Mouse (Mus musculus) monocyte, adult 5-6 weeks (primary cell): Measurements from ENCODE around the gene Baiap2l1. TPM values are rescaled to one million over a fixed set of nuclear protein-coding genes. Genes with fewer than 3 reads are reported as not detected.
A peak's percentile ranks its signal among the peaks of the same experiment; 100 is the strongest.

ENCODE experiments used
- ATAC-seq: fragments of 153-309, 156-312 bp; replicated peaks from 2 replicates; pipeline ENCODE4 v1.8.0; 2017; ENCODE audit warnings: mild to moderate bottlenecking; ENCODE audit not compliant: low TSS enrichment, insufficient number of reproducible peaks, severe bottlenecking, poor library complexity, low FRiP score
- total RNA-seq: library from RNA; stranded (forward); fragments of 200-1000, 200-491, 200-594 nt; gene quantifications from 3 replicates; pipeline ENCODE4 v1.2.3, GENCODE M21; 2017

The Baiap2l1 gene
- total RNA-seq, 1 experiment from 2014 or later = not detected

GRCm38 (mm10) chr5:144247906-144248585, 109.9 kb downstream of the Baiap2l1 start:
- peak; percentile 75 for ATAC-seq

- ATAC-seq = no peak
These were observed 110.6 kb downstream of the Baiap2l1 start for GRCm38 (mm10) chr5:144247307-144247706.

DNA sequence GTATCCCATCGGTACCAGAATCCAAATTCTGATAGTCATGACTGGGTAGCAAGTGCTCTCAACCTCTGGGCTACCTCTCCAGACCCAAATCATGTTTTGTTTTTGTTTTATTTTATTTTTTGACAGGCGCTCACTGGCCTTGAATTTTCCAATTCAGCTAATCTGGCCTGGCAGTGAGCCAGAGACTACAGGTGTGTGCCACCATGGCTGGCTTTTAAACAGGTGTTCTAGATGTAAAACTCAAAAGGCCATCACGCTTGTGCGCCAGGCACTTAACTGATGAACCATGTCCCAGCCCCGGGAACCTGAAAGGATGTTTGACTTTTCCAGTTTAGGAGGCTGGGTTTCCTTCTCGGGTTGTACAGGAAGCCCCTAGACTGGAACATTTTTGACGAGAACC, 111.2 kb downstream of the Baiap2l1 start:
- ATAC-seq = no peak

GRCm38 (mm10) chr5:144245592-144245991, 112.3 kb downstream of the Baiap2l1 start:
- no peak for ATAC-seq

- no peak for ATAC-seq
These were observed 113.9 kb downstream of the Baiap2l1 start, which contains the start of gene Bri3 for GRCm38 (mm10) chr5:144243901-144244487. TSS of gene Bri3 (plus strand) at chr5:144244437.

DNA sequence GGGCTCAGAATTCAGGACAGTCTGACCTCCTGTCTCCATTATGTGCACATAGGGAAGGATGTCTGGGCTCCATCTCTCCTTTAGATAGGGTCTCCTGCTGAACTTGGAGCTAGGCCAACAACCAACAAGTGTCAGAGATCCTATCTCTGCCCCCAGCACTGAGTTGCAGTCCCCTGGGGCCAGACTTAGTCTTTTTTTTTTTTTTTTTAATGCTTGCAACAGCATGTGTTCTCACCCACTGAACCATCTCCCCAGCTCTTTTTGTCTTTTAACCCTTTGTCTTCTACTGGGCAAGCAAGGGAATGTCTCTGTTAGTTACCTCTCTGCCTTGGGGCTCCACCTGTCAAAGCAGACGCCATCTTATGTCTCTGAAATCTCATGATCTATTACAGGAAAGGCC, 118.9 kb downstream of the Baiap2l1 start:
- ATAC-seq = no peak

DNA sequence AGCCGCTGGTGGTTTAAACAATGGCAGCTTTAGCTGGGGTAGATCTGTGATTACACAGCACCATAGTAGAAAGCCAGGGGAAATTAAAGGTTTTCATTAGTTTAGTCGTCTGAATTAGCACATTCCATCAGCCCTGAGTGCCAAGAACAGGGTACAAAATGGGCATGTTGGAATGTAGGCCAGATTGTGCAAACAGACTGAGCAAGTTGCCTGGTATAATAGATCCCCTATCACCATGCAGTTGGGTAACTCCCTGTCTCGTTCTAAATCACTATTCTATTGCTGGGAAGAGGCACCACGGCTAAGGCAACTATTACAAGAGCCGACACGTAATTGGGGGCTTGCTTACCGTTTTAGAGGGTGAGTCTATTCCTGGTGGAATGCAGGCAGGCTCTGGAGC, 123.2 kb downstream of the Baiap2l1 start:
- ATAC-seq = no peak

- no peak for ATAC-seq
These were observed 123.7 kb downstream of the Baiap2l1 start for GRCm38 (mm10) chr5:144234222-144234621.

DNA sequence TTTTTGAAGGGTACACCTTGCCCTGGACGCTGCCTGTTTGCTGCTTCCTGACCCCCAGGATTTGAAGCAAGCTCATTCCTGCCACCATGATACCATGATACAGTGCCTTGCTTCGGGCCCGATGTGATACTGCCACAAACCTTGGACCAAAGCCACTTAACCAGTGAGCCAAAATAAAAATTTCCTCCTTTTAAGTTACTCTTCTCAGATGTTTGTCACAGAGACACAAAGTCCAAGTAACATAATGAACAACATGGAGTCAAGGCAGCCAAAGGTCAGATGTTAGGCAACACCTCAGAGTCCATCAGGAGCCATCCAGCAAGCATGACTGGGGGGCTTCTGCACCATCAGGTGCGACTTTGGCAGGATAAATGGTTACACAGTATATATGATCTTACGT, 125.4 kb downstream of the Baiap2l1 start:
- ATAC-seq = no peak

- peak; percentile 43; the same call in 1 of the 2 replicates for ATAC-seq
These were observed 126.5 kb downstream of the Baiap2l1 start for GRCm38 (mm10) chr5:144231410-144231809.

- no peak for ATAC-seq
These were observed 127.7 kb downstream of the Baiap2l1 start for GRCm38 (mm10) chr5:144230216-144230615.

DNA sequence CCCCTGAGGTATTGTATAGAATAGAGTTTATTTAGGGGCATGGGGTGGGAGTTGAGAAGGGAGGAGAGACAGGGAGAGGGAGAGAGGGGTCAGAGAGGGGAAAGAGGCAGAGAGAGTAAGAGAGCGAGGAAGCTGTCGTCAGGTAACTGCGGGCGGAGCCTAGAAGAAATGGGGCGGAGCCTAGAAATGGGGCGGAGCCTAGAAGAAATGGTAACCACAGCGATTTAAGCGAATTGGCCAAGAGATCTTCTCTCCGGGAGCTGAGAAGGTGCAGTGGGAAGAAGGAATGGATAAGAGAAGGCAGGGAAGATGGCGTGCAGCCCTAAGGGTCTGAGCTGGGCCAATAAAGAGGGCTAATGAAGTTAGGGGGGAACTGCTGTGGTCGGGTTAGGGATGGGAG, 131.7 kb downstream of the Baiap2l1 start:
- ATAC-seq = no peak

GRCm38 (mm10) chr5:144223899-144224816, 133.8 kb downstream of the Baiap2l1 start:
- ATAC-seq = no peak

DNA sequence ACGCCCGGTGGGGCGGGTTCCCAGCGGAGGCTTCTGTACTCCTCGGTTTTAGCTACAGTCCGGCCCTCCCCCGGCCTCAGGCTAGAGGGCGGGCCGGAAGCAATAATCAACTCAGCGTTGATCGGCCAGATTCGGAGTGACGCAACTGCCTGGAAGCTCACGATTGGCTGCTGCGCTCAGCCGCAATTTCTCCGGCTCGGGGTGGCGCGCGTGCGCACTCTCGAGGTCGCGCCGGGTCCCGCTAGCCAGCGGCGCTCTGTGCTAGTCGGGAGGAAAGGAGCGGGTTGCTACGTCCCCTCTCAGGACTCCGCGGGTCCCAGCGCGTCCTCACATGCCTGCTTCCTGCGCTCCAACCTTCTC, 134.4 kb downstream of the Baiap2l1 start, which contains the start of gene Tecpr1:
TSS of gene Tecpr1 (minus strand) at position 113 of the 360 bp plus-strand sequence.
- peak; percentile 87 for ATAC-seq

DNA sequence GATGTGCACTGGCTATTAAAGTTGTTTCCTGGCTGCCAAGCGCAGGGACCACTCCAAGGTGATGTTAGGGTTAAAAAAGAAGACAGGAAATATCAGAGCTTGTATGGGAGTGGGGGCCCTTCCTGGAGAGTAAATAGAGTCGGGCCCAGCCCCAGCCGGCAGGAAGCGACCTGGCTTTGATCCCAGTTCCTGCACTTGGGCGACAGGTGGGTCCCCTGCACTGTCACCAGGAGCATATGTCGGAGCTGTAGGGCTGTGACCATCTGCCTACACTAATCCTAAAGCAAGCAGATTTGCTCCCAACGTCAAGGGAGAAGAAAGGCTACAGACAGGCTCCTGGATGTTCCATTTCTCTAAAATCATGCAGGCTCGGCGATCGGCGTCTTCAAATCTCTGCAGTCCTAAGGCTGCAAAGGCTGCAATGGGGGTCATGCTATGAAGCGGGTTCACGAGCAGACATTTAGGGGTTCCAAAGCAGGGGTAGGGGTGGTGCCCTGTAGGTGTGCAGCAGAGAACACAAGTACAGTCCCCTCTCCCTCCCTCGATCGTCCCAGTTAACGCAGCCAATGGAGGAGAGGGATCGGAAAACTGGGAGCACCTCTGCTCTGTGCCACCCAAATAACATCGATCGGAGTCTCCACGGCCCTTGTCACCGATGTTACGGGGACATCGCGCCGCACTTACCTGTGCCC, 135.0 kb downstream of the Baiap2l1 start:
- ATAC-seq = peak; percentile 1; the same call in 1 of the 2 replicates

- ATAC-seq = peak; percentile 50
These were observed 136.6 kb downstream of the Baiap2l1 start for GRCm38 (mm10) chr5:144221305-144221704.

DNA sequence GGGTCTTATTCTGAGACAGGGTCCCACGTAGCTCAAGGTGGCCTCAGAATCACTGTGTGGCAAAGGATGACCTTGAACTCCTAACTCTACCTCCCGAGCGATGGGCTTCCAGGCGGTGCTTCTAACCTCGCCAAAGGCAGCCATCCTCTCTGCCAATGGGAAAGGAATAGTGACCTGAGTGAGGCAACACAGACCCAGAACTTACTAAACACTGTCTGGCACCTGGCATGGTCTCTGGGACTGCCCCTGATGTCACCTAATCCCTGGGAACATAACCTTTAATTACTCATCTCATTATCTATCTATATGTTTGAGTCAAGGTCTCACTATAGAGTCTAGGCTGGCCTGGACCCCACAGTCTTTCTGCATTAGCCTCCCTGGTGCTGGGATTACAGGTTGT, 138.0 kb downstream of the Baiap2l1 start:
- no peak for ATAC-seq

GRCm38 (mm10) chr5:144219306-144219705, 138.6 kb downstream of the Baiap2l1 start:
- no peak for ATAC-seq

DNA sequence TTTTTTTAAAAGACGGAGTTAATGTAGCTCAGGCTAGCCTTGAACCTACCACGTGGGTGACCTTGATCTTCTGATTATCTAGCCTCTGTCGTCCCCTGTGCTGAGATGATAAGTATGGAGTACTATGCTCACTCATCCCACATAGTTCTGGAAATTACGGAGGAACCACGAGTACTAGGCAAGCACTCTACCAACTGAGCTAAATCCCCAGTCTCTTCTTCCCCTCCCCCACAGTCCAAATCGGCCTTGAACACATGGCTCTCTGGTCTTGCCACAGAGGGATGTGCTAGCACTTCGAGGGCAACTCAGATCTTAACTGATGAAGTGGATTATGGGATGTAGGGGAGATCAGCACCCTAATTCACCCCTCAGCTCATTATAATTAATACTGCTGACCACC, 139.9 kb downstream of the Baiap2l1 start:
- ATAC-seq = no peak
